Mouse (Mus musculus) c-Kit-positive CD71-positive TER-119-positive erythroid progenitor cells, embryonic 14.5 days (primary cell): ENCODE data around the gene Gstm6.
"Not testable (repeated sequence)": the region's sequence is repeated elsewhere in the genome, so short reads cannot be mapped to it uniquely, and the experiment has no call there.

ENCODE experiments used
- DNase-seq: peaks from one replicate; pipeline ENCODE4 v3.0.0-alpha.2; 2013; ENCODE audit warnings: low spot score

Gstm6 gene

DNA sequence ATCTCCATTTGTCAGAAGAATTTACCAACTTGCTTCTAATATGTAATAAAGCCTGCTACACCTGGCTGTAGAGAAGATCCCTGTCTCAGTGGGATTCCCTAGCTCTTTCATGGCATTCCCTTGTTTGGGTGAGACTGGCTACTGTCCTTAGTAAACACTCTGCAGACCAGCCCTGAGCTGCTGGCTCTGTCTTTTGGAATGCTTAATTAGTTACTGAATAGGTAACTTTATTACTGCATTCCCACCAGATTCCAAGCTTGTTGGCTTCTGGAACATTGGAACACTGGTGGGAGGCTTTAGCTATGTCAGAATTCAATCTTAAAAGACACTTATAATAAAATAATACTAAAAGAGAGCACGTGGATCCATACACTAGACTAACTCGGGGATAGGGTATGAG lies 54.3 kb downstream of the Gstm6 start:
- not testable (repeated sequence) for DNase-seq
